Comparison of ENCODE assay signal across 8 mouse cellular contexts in genomic region chr12:40223676-40224075, GRCm38 (mm10). TPM values are rescaled to one million over a fixed set of nuclear protein-coding genes. Genes with fewer than 3 reads are reported as not detected.
DNase-seq lines count a peak whose midpoint lies in the region; ATAC-seq and TF ChIP-seq lines count a peak whose summit lies in the region.

No protein-coding gene starts in this region.

- H3K4me3 ChIP-seq in left cerebral cortex, adult 2 months: peak overlapping the region; percentile 92
- peak overlapping the region; percentile 96 for H3K4me3 ChIP-seq in heart, embryonic 12.5 days
- H3K4me3 ChIP-seq in liver, embryonic 16.5 days (ENCODE audit: low read depth, low read length): peak overlapping the region; percentile 95

- H3K4me1 ChIP-seq in heart, embryonic 12.5 days (replicated peaks): peaks cover 9% of the 10 kb centered on the region
- H3K4me1 ChIP-seq in liver, embryonic 16.5 days (ENCODE audit: control insufficient read depth, low read depth, low read length): peaks cover 13% of the 10 kb centered on the region

- intact Hi-C loops in left cerebral cortex, adult 2 months (cut with DNase I): loop anchor here (2.0 to 10.0 kb wide), 2 partner anchors 223 to 1261 kb away; partner anchors contain the start of gene Lrrn3
- intact Hi-C loops in left cerebral cortex, postnatal 36 days (cut with DNase I): no loop called here

- peak overlapping the region; percentile 70 for H3K4me2 ChIP-seq in heart, embryonic 12.5 days
- peak overlapping the region; percentile 87 for H3K4me2 ChIP-seq in liver, embryonic 16.5 days (ENCODE audit: low read depth, low read length)

- H3K9ac ChIP-seq in heart, embryonic 12.5 days: peak overlapping the region; percentile 47
- H3K9ac ChIP-seq in liver, embryonic 16.5 days (ENCODE audit: low read depth, low read length): peak overlapping the region; percentile 62

- no peaks in the 10 kb centered on the region for H3K9me3 ChIP-seq in heart, embryonic 12.5 days (replicated peaks)
- H3K9me3 ChIP-seq in liver, embryonic 16.5 days (replicated peaks; ENCODE audit: control insufficient read depth, low read length): no peaks in the 10 kb centered on the region

- WGBS in heart, embryonic 12.5 days: 50% methylated on average over 10 of the region's 10 CpGs
- 37% methylated on average over 10 of the region's 10 CpGs for WGBS in liver, embryonic 16.5 days (ENCODE audit: insufficient replicate concordance)

- H3K27me3 ChIP-seq in heart, embryonic 12.5 days (replicated peaks): no peaks in the 10 kb centered on the region
- H3K27me3 ChIP-seq in liver, embryonic 16.5 days (ENCODE audit: control insufficient read depth, insufficient read depth, low read depth, low read length): no peaks in the 10 kb centered on the region

- H3K27ac ChIP-seq in left cerebral cortex, adult 2 months: peak overlapping the region; percentile 88
- H3K27ac ChIP-seq in heart, embryonic 12.5 days (ENCODE audit: poor library complexity, severe bottlenecking): peak overlapping the region; percentile 81
- peak overlapping the region; percentile 26; the same call in 1 of the 2 replicates for H3K27ac ChIP-seq in liver, embryonic 16.5 days (ENCODE audit: low read length)

- ATAC-seq in heart, embryonic 12.5 days (ENCODE audit: insufficient number of reproducible peaks, low FRiP score): no peak
- ATAC-seq in liver, embryonic 16.5 days (ENCODE audit: low read depth): no peak

- no peaks in the 10 kb centered on the region for H3K36me3 ChIP-seq in heart, embryonic 12.5 days
- H3K36me3 ChIP-seq in liver, embryonic 16.5 days (ENCODE audit: control insufficient read depth, insufficient read depth): no peaks in the 10 kb centered on the region

- no peak for DNase-seq in left cerebral cortex, adult 2 months (ENCODE audit: extremely low spot score in 1 of 2, low spot score in 2 of 2)
- no peak for DNase-seq in left cerebral cortex, postnatal 36 days (ENCODE audit: low spot score in 2 of 2)
- DNase-seq in cerebellum, adult 9-11 months: peak; percentile 57
- no peak for DNase-seq in layer of hippocampus, adult 18-20 months (ENCODE audit: low spot score in 2 of 2)
- DNase-seq in frontal cortex, adult 2 months (ENCODE audit: extremely low spot score in 1 of 2, low spot score in 1 of 2): no peak
- DNase-seq in spleen, adult 18-20 months: no peak

- no peak for TF ChIP-seq CTCF in left cerebral cortex, adult 2 months (IDR thresholded peaks at IDR 0.05)

RNA-seq across cellular contexts. Expression of gene Lsmem1, which starts 24.4 kb away (rescaled TPM):
- total RNA-seq in left cerebral cortex, adult 2 months (2021): 1 to 10 TPM; 1.5 to 1.7 TPM
- total RNA-seq in left cerebral cortex, postnatal 36 days (2021): 1 to 10 TPM; 1.3 to 1.8 TPM
- 28.4 and 28.7 TPM in 2 replicates for polyA plus RNA-seq in heart, embryonic 12.5 days (2016; fragmentation: Nextera tagmentation; extraction: Ambion mirVana)
- polyA plus RNA-seq in liver, embryonic 16.5 days (2015; fragmentation: Nextera tagmentation; extraction: Ambion mirVana): 0.05 and 0.12 TPM in 2 replicates
- 1 to 10 TPM in 1 of 2 experiments, under 1 TPM in 1; 0.82 to 1.0 TPM for total RNA-seq in layer of hippocampus, adult 18-20 months (2021)
- polyA plus RNA-seq in frontal cortex, adult 2 months (2012; rRNA removed): 2.1 TPM in 2 replicates

RNA-seq across cellular contexts. Expression of gene Ifrd1, which starts 24.6 kb away (rescaled TPM):
- 100 to 1,000 TPM; 125 to 134 TPM for total RNA-seq in left cerebral cortex, adult 2 months (2021)
- total RNA-seq in left cerebral cortex, postnatal 36 days (2021): 100 to 1,000 TPM; 112 to 114 TPM
- polyA plus RNA-seq in heart, embryonic 12.5 days (2016; fragmentation: Nextera tagmentation; extraction: Ambion mirVana): 115 and 118 TPM in 2 replicates
- 40.3 and 44.5 TPM in 2 replicates for polyA plus RNA-seq in liver, embryonic 16.5 days (2015; fragmentation: Nextera tagmentation; extraction: Ambion mirVana)
- total RNA-seq in layer of hippocampus, adult 18-20 months (2021): 10 to 100 TPM; 91.8 to 95.7 TPM
- 50.8 and 72.4 TPM in 2 replicates for polyA plus RNA-seq in frontal cortex, adult 2 months (2012; rRNA removed)

Comparison
In these comparisons a context has a peak if more than half of its experiments do, and no peak if none do; other contexts are left out.
1. H3K27ac ChIP-seq: peak in every context shown above with its lines; median percentile 88 in left cerebral cortex, adult 2 months; 81 in heart, embryonic 12.5 days; 26 in liver, embryonic 16.5 days.